Mouse (Mus musculus) layer of hippocampus, adult 2 months (tissue): Measurements from ENCODE around the gene Lama4. TPM values are rescaled to one million over a fixed set of nuclear protein-coding genes. Genes with fewer than 3 reads are reported as not detected.
A peak's percentile ranks its signal among the peaks of the same experiment; 100 is the strongest.

Experiments used
- DNase-seq, 2 experiments: peaks; one replicate each; pipeline ENCODE4 v3.0.0; 2022; ENCODE audit warnings: low spot score in 2 of 2
- H3K27ac ChIP-seq: fragments of 200-600 bp; 2 replicates; pipeline ENCODE4 v1.8.1; 2022
- H3K4me3 ChIP-seq: fragments of 200-600 bp; 2 replicates; pipeline ENCODE4 v1.8.1; 2022; ENCODE audit warnings: mild to moderate bottlenecking
- CTCF ChIP-seq: fragments of 200-600 bp; conservative IDR thresholded peaks from 2 replicates; pipeline ENCODE4 v1.8.1; 2022; ENCODE audit warnings: antibody characterized with exemption, mild to moderate bottlenecking, moderate library complexity
- total RNA-seq, 2 experiments: library from RNA; stranded (reverse); gene quantifications; 2 replicates each; pipeline ENCODE4 v1.2.3; 2021

Gene Lama4
- total RNA-seq, 2 experiments from 2014 or later = 3.6 to 3.9 TPM

DNA sequence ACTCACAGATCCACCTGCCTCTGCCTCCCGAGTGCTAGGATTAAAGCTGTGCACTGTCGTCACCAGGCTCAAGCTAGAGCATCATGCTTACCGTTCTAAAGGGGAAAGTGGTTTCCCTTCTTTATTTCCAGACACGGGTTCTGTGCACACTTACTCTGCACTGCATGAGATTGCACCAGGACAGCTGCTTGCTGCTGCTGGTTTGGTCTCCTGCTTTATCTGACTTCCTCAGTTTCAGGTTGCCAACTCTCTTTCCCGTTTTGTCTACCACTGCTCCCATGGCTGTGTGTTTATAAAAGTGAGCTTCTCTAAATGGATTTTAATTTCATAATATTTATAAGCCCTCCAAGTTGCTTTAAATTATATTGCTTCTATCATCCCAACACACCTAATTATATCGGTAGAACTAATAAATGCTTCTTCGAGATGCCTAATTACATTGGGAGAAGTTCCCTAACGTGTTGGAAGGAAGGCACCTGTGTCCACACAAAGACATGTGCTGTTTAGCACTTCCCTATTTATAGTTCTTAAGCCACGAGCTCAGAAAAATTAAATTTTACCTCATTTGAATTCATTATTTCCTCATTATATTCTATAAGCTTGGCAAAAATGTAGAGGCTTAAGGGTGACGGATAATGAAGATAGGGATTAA, 143.6 kb downstream of the Lama4 start:
- Histone ChIP-seq H3K27ac (no peak overlapping the region), H3K4me3 (no peak overlapping the region)
- no peak for TF ChIP-seq CTCF
- no peak for DNase-seq

DNA sequence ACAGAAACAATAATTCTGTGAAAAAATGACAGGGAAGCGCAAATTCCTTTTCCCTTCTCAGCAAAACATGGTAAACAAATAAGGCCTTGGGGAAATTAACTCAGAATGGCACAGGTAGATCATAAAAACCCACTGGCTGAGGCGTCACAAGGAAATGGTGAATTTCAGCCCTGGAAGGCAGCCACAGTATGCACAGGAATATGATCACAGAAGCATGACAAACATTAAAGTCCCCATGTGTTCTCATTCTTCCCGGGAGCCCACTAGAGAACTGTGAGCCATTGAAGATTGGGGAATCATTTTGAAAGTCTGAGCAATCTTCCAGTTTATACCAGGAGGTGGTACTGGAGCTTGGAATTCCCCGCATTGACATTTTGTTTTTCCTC, 144.2 kb downstream of the Lama4 start:
- no peak overlapping the region for H3K4me3 ChIP-seq
- no peak for TF ChIP-seq CTCF
- DNase-seq = no peak
- no peak overlapping the region for H3K27ac ChIP-seq

DNA sequence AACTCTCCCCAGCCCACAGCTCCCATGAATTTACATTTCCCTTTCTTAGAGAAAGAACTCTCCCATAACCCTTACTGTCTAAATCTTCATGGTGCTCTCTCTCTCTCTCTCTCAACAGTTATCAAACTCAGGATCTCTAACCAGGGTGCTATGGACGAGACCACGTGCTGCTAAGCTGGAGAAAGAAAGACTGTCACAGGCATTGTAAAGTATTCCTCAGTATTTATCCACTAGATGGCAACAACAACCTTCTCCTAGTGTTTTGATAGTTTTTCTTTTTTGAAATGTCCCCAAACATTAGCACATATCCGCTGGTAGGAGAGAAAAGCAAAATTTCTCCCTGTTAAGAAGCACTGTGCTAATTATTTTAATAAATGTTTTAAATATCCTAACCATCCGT, 156.1 kb downstream of the Lama4 start:
- Histone ChIP-seq H3K27ac (no peak overlapping the region), H3K4me3 (no peak overlapping the region)
- no peak for DNase-seq
- TF ChIP-seq CTCF = peak; percentile 73

- TF ChIP-seq CTCF = 0 out of 2 replicates have a peak, but pooled peaks have one; percentile 2
- Histone ChIP-seq H3K4me3 (peak within 1 kb of the TSS; percentile 70), H3K27ac (peak within 1 kb of the TSS; percentile 88)
- peak; percentile 88 to 94 for DNase-seq
Observed at GRCm38 (mm10) chr10:39133462-39134310, 168.4 kb downstream of the Lama4 start, which contains the start of the genes Fam229b and Tube1. Gene Fam229b (minus strand): TSS chr10:39133914. Gene Tube1 (plus strand): TSS chr10:39133976.

GRCm38 (mm10) chr10:39137766-39138165, 172.5 kb downstream of the Lama4 start:
- TF ChIP-seq CTCF = no peak
- no peak overlapping the region for H3K4me3 ChIP-seq
- no peak overlapping the region for H3K27ac ChIP-seq
- DNase-seq = no peak

DNA sequence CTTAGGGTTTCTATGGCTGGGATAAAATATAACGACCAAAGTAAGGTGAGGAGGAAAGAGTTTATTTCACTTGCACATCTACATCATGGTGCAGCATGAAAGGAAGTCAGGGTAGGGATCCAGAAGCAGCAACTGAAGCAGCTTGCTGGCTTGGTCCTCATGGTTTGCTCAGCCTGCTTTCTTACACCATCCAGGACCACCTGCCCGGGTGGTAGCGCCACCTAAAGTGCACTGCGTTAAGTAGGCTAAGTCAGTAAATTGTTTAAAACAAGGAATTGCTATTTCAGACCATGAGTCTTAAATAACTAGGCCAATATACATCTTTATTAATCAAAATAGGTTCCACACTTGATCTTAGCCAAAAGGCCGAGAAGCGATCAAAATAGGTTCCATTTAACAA, 173.4 kb downstream of the Lama4 start:
- H3K27ac ChIP-seq = no peak overlapping the region
- DNase-seq = no peak
- H3K4me3 ChIP-seq = no peak overlapping the region
- TF ChIP-seq CTCF = no peak

GRCm38 (mm10) chr10:39140843-39141242, 175.5 kb downstream of the Lama4 start:
- no peak for DNase-seq
- H3K27ac ChIP-seq = no peak overlapping the region
- no peak overlapping the region for H3K4me3 ChIP-seq
- TF ChIP-seq CTCF = no peak

DNA sequence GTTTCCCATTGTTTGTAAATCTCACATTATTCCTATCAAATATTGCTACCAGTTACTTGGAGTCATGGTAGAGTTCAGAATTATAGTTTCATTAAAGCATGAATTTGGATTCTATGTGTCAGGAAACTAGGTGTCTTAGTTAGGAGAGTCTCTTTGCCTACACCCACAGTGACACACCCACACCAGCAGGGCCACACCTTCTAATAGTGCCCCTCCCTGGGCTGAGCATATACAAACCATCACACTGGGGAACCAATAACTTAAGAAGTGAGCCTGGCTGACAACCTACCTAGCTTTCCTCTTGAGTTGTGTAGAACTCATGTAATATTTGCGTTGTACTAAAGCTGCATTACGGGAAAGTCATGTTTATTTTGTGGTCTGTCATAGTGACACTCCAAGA, 176.1 kb downstream of the Lama4 start:
- DNase-seq = no peak
- TF ChIP-seq CTCF = no peak
- Histone ChIP-seq H3K4me3 (no peak overlapping the region), H3K27ac (no peak overlapping the region)

DNA sequence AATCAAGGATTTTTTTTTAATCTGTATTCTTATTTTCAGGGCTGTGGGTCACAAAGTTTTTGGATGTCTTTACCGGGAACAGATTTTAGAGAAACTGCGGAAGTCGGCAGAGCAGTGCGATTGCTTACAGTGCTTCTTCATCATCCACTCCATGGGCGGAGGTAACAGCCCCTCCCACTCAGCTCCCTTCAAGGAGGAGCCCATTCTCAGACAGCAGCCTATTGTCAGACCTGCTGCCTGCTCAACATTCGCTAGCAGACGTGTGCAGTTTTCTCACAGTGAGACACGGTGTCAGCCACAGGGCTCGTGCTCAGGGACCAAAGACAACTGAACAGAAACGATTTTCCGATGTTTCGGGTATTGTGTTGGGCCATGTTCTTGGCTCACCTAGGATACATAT, 176.9 kb downstream of the Lama4 start:
- no peak overlapping the region for H3K4me3 ChIP-seq
- no peak for DNase-seq
- H3K27ac ChIP-seq = no peak overlapping the region
- TF ChIP-seq CTCF = no peak

- TF ChIP-seq CTCF = no peak
- Histone ChIP-seq H3K27ac (no peak overlapping the region), H3K4me3 (no peak overlapping the region)
- DNase-seq = no peak
Observed at GRCm38 (mm10) chr10:39156719-39157118, 191.4 kb downstream of the Lama4 start.

GRCm38 (mm10) chr10:39157321-39157720, 192.0 kb downstream of the Lama4 start:
- H3K27ac ChIP-seq = no peak overlapping the region
- TF ChIP-seq CTCF = no peak
- DNase-seq = no peak
- no peak overlapping the region for H3K4me3 ChIP-seq

- TF ChIP-seq CTCF = peak; percentile 15; the same call in 1 of the 2 replicates
- no peak for DNase-seq
- H3K27ac ChIP-seq = no peak overlapping the region
- no peak overlapping the region for H3K4me3 ChIP-seq
Observed at GRCm38 (mm10) chr10:39158306-39158705, 193.0 kb downstream of the Lama4 start.

Other genes with a start within 250 kb of the Lama4 start
- not detected for gene Rfpl4b, start 143.7 kb upstream of the Lama4 start, total RNA-seq
- 10 to 100 TPM; 11.2 to 12.3 TPM for gene Fam229b, start 168.4 kb downstream of the Lama4 start, total RNA-seq
- gene Tube1, start 168.5 kb downstream of the Lama4 start, total RNA-seq = 1 to 10 TPM; 3.5 to 3.8 TPM
- under 1 TPM; 0.32 to 0.44 TPM for gene Ccn6, start 198.3 kb downstream of the Lama4 start, total RNA-seq